Mouse (Mus musculus): ENCODE results near the gene Nme8. TPM values are rescaled to one million over a fixed set of nuclear protein-coding genes. Genes with fewer than 3 reads are reported as not detected.

Gene Nme8
- polyA plus RNA-seq, 1 experiment from 2014 or later = 0.82 TPM

DNA sequence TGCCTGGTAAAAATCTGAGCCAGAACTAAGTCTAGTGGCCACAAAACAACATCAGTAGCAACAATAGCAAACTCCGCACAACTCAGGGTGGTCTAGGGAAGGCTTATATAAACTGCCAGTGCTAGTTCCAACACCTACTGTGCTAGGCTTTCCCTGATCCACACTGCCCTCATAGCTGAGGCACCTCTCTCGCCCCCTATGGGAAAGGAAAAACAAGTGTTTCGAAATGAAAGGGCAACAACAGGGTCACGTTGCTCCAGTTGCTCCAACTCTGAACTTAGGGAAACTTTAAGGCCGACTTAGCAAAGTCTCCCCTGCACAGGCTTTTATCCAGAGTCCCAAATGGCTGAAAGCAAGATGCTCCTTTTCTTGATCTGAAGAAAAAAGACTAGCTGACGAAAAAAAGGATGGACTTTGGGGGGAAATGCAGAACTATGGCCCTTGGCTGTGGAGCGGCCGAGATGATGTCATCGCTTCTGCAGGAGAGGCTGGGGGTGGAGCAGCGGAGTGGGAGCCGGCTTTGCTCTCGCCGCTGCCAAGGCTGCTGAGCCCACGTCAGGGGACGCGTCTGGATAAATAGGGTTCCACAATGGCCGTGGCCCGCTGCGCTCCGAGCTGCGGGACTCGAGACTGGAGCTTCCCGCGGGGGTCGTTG is 74.9 kb downstream of the Nme8 start, which contains the start of gene Sfrp4:
TSS of gene Sfrp4 (plus strand) at position 532 of the 655 bp plus-strand sequence.
- Histone ChIP-seq H3K9ac (ENCODE audit: low read length) (peak within 1 kb of the TSS; percentile 69), H3K36me3 (ENCODE audit: control insufficient read depth, insufficient read depth, low read length) (no peaks in the 10 kb centered on the region), H3K9me3 (ENCODE audit: control insufficient read depth, low read length) (no peaks in the 10 kb centered on the region), H3K4me1 (ENCODE audit: control insufficient read depth in 2 of 2, insufficient read depth in 2 of 2, low read length in 2 of 2) (peaks cover 2 to 15% of the 10 kb centered on the region in 2 experiments; a peak in 3 of 4 replicates), H3K27ac (replicated peaks in 1 of 2; ENCODE audit: control insufficient read depth in 1 of 2, insufficient read depth in 1 of 2, low read depth in 2 of 2, low read length in 2 of 2) (no peak within 1 kb of the TSS), H3K4me2 (ENCODE audit: low read length) (peak within 1 kb of the TSS; percentile 97), H3K27me3 (ENCODE audit: control insufficient read depth, insufficient read depth, low read length) (peaks cover 14% of the 10 kb centered on the region), H3K4me3 (ENCODE audit: control insufficient read depth in 1 of 2, insufficient read depth in 1 of 2, low read depth in 1 of 2, low read length in 2 of 2) (peak within 1 kb of the TSS; percentile 52 to 57)
- peak; percentile 52; the same call in 1 of the 2 replicates for ATAC-seq (ENCODE audit: insufficient number of reproducible peaks, insufficient read depth, low FRiP score, low read depth)
- WGBS = 3% methylated on average over 25 of the region's 25 CpGs

GRCm38 (mm10) chr13:19619216-19619927 is 78.2 kb downstream of the Nme8 start, which contains the start of gene Epdr1:
TSS of gene Epdr1 (minus strand) at chr13:19619927.
- under 1% methylated on average over 45 of the region's 46 CpGs for WGBS
- peak within 1 kb of the TSS; percentile 84 for H3K9ac ChIP-seq (ENCODE audit: low read length)
- peak within 1 kb of the TSS; percentile 57 to 86 for H3K4me3 ChIP-seq (ENCODE audit: control insufficient read depth in 1 of 2, insufficient read depth in 1 of 2, low read depth in 1 of 2, low read length in 2 of 2)
- H3K4me1 ChIP-seq (ENCODE audit: control insufficient read depth in 2 of 2, insufficient read depth in 2 of 2, low read length in 2 of 2) = peaks cover 2 to 15% of the 10 kb centered on the region in 2 experiments; a peak in 3 of 4 replicates
- H3K4me2 ChIP-seq (ENCODE audit: low read length) = peak within 1 kb of the TSS; percentile 95
- peak within 1 kb of the TSS; percentile 66 to 83 for H3K27ac ChIP-seq (replicated peaks in 1 of 2; ENCODE audit: control insufficient read depth in 1 of 2, insufficient read depth in 1 of 2, low read depth in 2 of 2, low read length in 2 of 2)
- no peaks in the 10 kb centered on the region for H3K36me3 ChIP-seq (ENCODE audit: control insufficient read depth, insufficient read depth, low read length)
- H3K9me3 ChIP-seq (ENCODE audit: control insufficient read depth, low read length) = no peaks in the 10 kb centered on the region
- peaks cover 11% of the 10 kb centered on the region for H3K27me3 ChIP-seq (ENCODE audit: control insufficient read depth, insufficient read depth, low read length)
- peak; percentile 71 for ATAC-seq (ENCODE audit: insufficient number of reproducible peaks, insufficient read depth, low FRiP score, low read depth)

GRCm38 (mm10) chr13:19618841-19619215 is 78.8 kb downstream of the Nme8 start:
- H3K9me3 ChIP-seq (ENCODE audit: control insufficient read depth, low read length) = no peaks in the 10 kb centered on the region
- H3K36me3 ChIP-seq (ENCODE audit: control insufficient read depth, insufficient read depth, low read length) = no peaks in the 10 kb centered on the region
- H3K4me3 ChIP-seq (ENCODE audit: control insufficient read depth in 1 of 2, insufficient read depth in 1 of 2, low read depth in 1 of 2, low read length in 2 of 2) = peak overlapping the region; percentile 57 to 86
- peak overlapping the region; percentile 66 to 83; a peak in 3 of 4 replicates for H3K27ac ChIP-seq (replicated peaks in 1 of 2; ENCODE audit: control insufficient read depth in 1 of 2, insufficient read depth in 1 of 2, low read depth in 2 of 2, low read length in 2 of 2)
- peak; percentile 41; the same call in 1 of the 2 replicates for ATAC-seq (ENCODE audit: insufficient number of reproducible peaks, insufficient read depth, low FRiP score, low read depth)
- peaks cover 8% of the 10 kb centered on the region for H3K27me3 ChIP-seq (ENCODE audit: control insufficient read depth, insufficient read depth, low read length)
- H3K4me1 ChIP-seq (ENCODE audit: control insufficient read depth in 2 of 2, insufficient read depth in 2 of 2, low read length in 2 of 2) = peaks cover 2 to 14% of the 10 kb centered on the region in 2 experiments; a peak in 3 of 4 replicates
- H3K9ac ChIP-seq (ENCODE audit: low read length) = peak overlapping the region; percentile 84
- H3K4me2 ChIP-seq (ENCODE audit: low read length) = peak overlapping the region; percentile 95
- 5% methylated on average over 5 of the region's 5 CpGs for WGBS

DNA sequence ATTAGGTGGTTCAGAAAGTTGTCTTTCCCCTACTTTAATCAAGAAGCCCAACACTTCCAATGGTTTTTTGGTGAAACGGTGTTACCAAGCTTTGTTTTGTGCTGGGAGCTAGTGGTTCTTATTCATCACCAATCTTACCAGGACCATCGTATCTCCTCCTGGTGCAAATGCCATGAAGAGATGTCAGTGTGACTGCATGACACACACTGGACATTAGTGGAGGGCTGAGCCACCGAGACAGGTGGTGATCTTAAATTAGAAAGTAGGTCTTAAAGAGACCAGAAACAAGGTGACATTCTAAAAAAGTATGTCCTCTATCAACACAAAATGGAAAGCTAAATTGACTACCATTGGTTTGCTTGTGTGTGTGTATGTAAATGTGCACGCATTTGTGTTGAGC is 79.5 kb downstream of the Nme8 start:
- ATAC-seq (ENCODE audit: insufficient number of reproducible peaks, insufficient read depth, low FRiP score, low read depth) = no peak
- Histone ChIP-seq H3K9me3 (ENCODE audit: control insufficient read depth, low read length) (no peaks in the 10 kb centered on the region), H3K9ac (ENCODE audit: low read length) (no peak overlapping the region), H3K27me3 (ENCODE audit: control insufficient read depth, insufficient read depth, low read length) (peaks cover under 1% of the 10 kb centered on the region; the same call in 1 of the 2 replicates), H3K4me1 (ENCODE audit: control insufficient read depth in 2 of 2, insufficient read depth in 2 of 2, low read length in 2 of 2) (peaks cover 0 to 7% of the 10 kb centered on the region in 2 experiments; a peak in 2 of 4 replicates), H3K36me3 (ENCODE audit: control insufficient read depth, insufficient read depth, low read length) (no peaks in the 10 kb centered on the region), H3K4me2 (ENCODE audit: low read length) (peak overlapping the region; percentile 95), H3K4me3 (ENCODE audit: control insufficient read depth in 1 of 2, insufficient read depth in 1 of 2, low read depth in 1 of 2, low read length in 2 of 2) (no peak overlapping the region), H3K27ac (replicated peaks in 1 of 2; ENCODE audit: control insufficient read depth in 1 of 2, insufficient read depth in 1 of 2, low read depth in 2 of 2, low read length in 2 of 2) (no peak overlapping the region)
- 74% methylated on average over 4 of the region's 4 CpGs for WGBS

- Histone ChIP-seq H3K27ac (replicated peaks in 1 of 2; ENCODE audit: control insufficient read depth in 1 of 2, insufficient read depth in 1 of 2, low read depth in 2 of 2, low read length in 2 of 2) (no peak overlapping the region), H3K4me3 (ENCODE audit: control insufficient read depth in 1 of 2, insufficient read depth in 1 of 2, low read depth in 1 of 2, low read length in 2 of 2) (no peak overlapping the region), H3K9me3 (ENCODE audit: control insufficient read depth, low read length) (no peaks in the 10 kb centered on the region)
Measured at GRCm38 (mm10) chr13:19614311-19614710, 83.3 kb downstream of the Nme8 start.

DNA sequence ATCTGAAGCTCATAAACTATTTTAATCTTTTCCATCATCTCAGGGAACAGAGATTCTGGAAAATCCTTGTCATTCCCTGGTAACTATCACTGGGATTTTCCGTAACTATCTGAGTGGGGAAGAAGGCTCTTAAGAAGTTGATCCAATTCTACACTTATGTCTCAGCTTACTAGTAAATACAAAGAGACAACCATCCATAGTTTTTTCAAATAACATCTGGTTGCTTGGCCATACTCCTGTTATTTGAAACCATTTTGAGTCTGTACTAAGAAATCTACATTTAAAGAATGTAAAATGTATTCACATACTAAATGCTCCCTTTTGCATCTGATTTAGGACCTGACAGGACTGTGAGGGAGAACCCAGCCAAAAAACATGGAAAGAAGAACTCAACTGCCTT is 84.2 kb downstream of the Nme8 start:
- no peak overlapping the region for H3K4me2 ChIP-seq (ENCODE audit: low read length)
- H3K36me3 ChIP-seq (ENCODE audit: control insufficient read depth, insufficient read depth, low read length) = 0 out of 2 replicates have a peak, but pooled peaks cover 5% of the 10 kb centered on the region
- H3K9ac ChIP-seq (ENCODE audit: low read length) = no peak overlapping the region
- no peak overlapping the region for H3K4me3 ChIP-seq (ENCODE audit: control insufficient read depth in 1 of 2, insufficient read depth in 1 of 2, low read depth in 1 of 2, low read length in 2 of 2)
- no peak for ATAC-seq (ENCODE audit: insufficient number of reproducible peaks, insufficient read depth, low FRiP score, low read depth)
- no peaks in the 10 kb centered on the region for H3K9me3 ChIP-seq (ENCODE audit: control insufficient read depth, low read length)
- no peaks in the 10 kb centered on the region for H3K27me3 ChIP-seq (ENCODE audit: control insufficient read depth, insufficient read depth, low read length)
- H3K4me1 ChIP-seq (ENCODE audit: control insufficient read depth in 2 of 2, insufficient read depth in 2 of 2, low read length in 2 of 2) = peaks cover 0 to 5% of the 10 kb centered on the region in 2 experiments; a peak in 2 of 4 replicates
- WGBS = 84% methylated on average over 1 of the region's 1 CpGs
- no peak overlapping the region for H3K27ac ChIP-seq (replicated peaks in 1 of 2; ENCODE audit: control insufficient read depth in 1 of 2, insufficient read depth in 1 of 2, low read depth in 2 of 2, low read length in 2 of 2)

More at GRCm38 (mm10) chr13:19614311-19614710, 83.3 kb downstream of the Nme8 start:
- Histone ChIP-seq H3K4me2 (ENCODE audit: low read length) (no peak overlapping the region), H3K27me3 (ENCODE audit: control insufficient read depth, insufficient read depth, low read length) (no peaks in the 10 kb centered on the region), H3K4me1 (ENCODE audit: control insufficient read depth in 2 of 2, insufficient read depth in 2 of 2, low read length in 2 of 2) (peaks cover 0 to 7% of the 10 kb centered on the region in 2 experiments; a peak in 2 of 4 replicates), H3K9ac (ENCODE audit: low read length) (no peak overlapping the region), H3K36me3 (ENCODE audit: control insufficient read depth, insufficient read depth, low read length) (no peaks in the 10 kb centered on the region)
- 66% methylated on average over 1 of the region's 1 CpGs for WGBS
- no peak for ATAC-seq (ENCODE audit: insufficient number of reproducible peaks, insufficient read depth, low FRiP score, low read depth)

- Histone ChIP-seq H3K4me2 (ENCODE audit: low read length) (no peak overlapping the region), H3K36me3 (ENCODE audit: control insufficient read depth, insufficient read depth, low read length) (0 out of 2 replicates have a peak, but pooled peaks cover 5% of the 10 kb centered on the region), H3K27ac (replicated peaks in 1 of 2; ENCODE audit: control insufficient read depth in 1 of 2, insufficient read depth in 1 of 2, low read depth in 2 of 2, low read length in 2 of 2) (no peak overlapping the region), H3K4me3 (ENCODE audit: control insufficient read depth in 1 of 2, insufficient read depth in 1 of 2, low read depth in 1 of 2, low read length in 2 of 2) (no peak overlapping the region), H3K4me1 (ENCODE audit: control insufficient read depth in 2 of 2, insufficient read depth in 2 of 2, low read length in 2 of 2) (peaks cover 0 to under 1% of the 10 kb centered on the region in 2 experiments; a peak in 1 of 4 replicates), H3K9ac (ENCODE audit: low read length) (no peak overlapping the region), H3K9me3 (ENCODE audit: control insufficient read depth, low read length) (no peaks in the 10 kb centered on the region), H3K27me3 (ENCODE audit: control insufficient read depth, insufficient read depth, low read length) (no peaks in the 10 kb centered on the region)
- no peak for ATAC-seq (ENCODE audit: insufficient number of reproducible peaks, insufficient read depth, low FRiP score, low read depth)
- 88% methylated on average over 3 of the region's 3 CpGs for WGBS
Measured at GRCm38 (mm10) chr13:19612963-19613362, 84.6 kb downstream of the Nme8 start.

Measured in heart, embryonic 14.5 days (tissue).